Mouse (Mus musculus) adrenal gland, adult 18-20 months (tissue): ENCODE measurements around the gene Max. TPM values are rescaled to one million over a fixed set of nuclear protein-coding genes. Genes with fewer than 3 reads are reported as not detected.

ENCODE experiments used
- DNase-seq, 2 experiments: peaks; one replicate each; pipeline ENCODE4 v3.0.0; 2021 to 2022; ENCODE audit warnings: low spot score in 2 of 2
- total RNA-seq, 2 experiments: library from RNA; stranded (reverse); gene quantifications; 1 replicate in 1 of 2; 2 replicates in 1 of 2; pipeline ENCODE4 v1.2.3; 2021

Gene Max
- total RNA-seq, 2 experiments from 2014 or later, result 70.1 to 70.8 TPM

- peak; percentile 53 to 58 for DNase-seq
Measured at GRCm38 (mm10) chr12:76961052-76961931, 709 bp downstream of the Max start.

GRCm38 (mm10) chr12:76957688-76958087 lies 4.3 kb downstream of the Max start:
- no peak for DNase-seq

- DNase-seq, result peak; percentile 24 to 43
Measured at GRCm38 (mm10) chr12:76954698-76955423, 7.1 kb downstream of the Max start.

- DNase-seq, result no peak
Measured at GRCm38 (mm10) chr12:76953750-76954363, 8.1 kb downstream of the Max start.

- no peak for DNase-seq
Measured at GRCm38 (mm10) chr12:76950330-76950729, 11.7 kb downstream of the Max start.

- DNase-seq, result no peak
Measured at GRCm38 (mm10) chr12:76948781-76949180, 13.2 kb downstream of the Max start.

GRCm38 (mm10) chr12:76948185-76948584 lies 13.8 kb downstream of the Max start:
- DNase-seq, result no peak

GRCm38 (mm10) chr12:76947487-76947886 lies 14.5 kb downstream of the Max start:
- DNase-seq, result no peak

GRCm38 (mm10) chr12:76943466-76943865 lies 18.5 kb downstream of the Max start:
- DNase-seq, result no peak

GRCm38 (mm10) chr12:76943046-76943445 lies 19.0 kb downstream of the Max start:
- no peak for DNase-seq

GRCm38 (mm10) chr12:76942476-76942875 lies 19.5 kb downstream of the Max start:
- no peak for DNase-seq

GRCm38 (mm10) chr12:76941524-76941923 lies 20.5 kb downstream of the Max start:
- no peak for DNase-seq

- DNase-seq, result no peak
Measured at GRCm38 (mm10) chr12:76938013-76938412, 24.0 kb downstream of the Max start.

- no peak for DNase-seq
Measured at GRCm38 (mm10) chr12:76936211-76936610, 25.8 kb downstream of the Max start.

- no peak for DNase-seq
Measured at GRCm38 (mm10) chr12:76934438-76934837, 27.6 kb downstream of the Max start.

GRCm38 (mm10) chr12:76932688-76933060 lies 29.3 kb downstream of the Max start:
- DNase-seq, result no peak

GRCm38 (mm10) chr12:76931739-76932687 lies 30.0 kb downstream of the Max start:
- no peak for DNase-seq

GRCm38 (mm10) chr12:76930177-76930576 lies 31.8 kb downstream of the Max start:
- no peak for DNase-seq

- no peak for DNase-seq
Measured at GRCm38 (mm10) chr12:76927539-76927938, 34.5 kb downstream of the Max start.

GRCm38 (mm10) chr12:76927012-76927411 lies 35.0 kb downstream of the Max start:
- DNase-seq, result no peak
